Mouse (Mus musculus) T-helper 1 cell (primary cell): Measurements from ENCODE around the gene Stard10.

ENCODE experiments used
- in situ Hi-C: fragments of 300-600 bp; cut with MboI, MseI; formaldehyde crosslinking; loops from one replicate; pipeline ENCODE4 v1.15.1; 2025; ENCODE audit warnings: high pct_unique_total_duplicates

Gene Stard10

GRCm38 (mm10) chr7:101317014-101317413, at the start of gene Stard10:
Gene Stard10, plus strand, starts transcription at chr7:101317086.
- in situ Hi-C loops, result loop anchor here (10.0 kb wide), 1 partner anchor 58 kb away; no protein-coding TSS in a partner anchor

DNA sequence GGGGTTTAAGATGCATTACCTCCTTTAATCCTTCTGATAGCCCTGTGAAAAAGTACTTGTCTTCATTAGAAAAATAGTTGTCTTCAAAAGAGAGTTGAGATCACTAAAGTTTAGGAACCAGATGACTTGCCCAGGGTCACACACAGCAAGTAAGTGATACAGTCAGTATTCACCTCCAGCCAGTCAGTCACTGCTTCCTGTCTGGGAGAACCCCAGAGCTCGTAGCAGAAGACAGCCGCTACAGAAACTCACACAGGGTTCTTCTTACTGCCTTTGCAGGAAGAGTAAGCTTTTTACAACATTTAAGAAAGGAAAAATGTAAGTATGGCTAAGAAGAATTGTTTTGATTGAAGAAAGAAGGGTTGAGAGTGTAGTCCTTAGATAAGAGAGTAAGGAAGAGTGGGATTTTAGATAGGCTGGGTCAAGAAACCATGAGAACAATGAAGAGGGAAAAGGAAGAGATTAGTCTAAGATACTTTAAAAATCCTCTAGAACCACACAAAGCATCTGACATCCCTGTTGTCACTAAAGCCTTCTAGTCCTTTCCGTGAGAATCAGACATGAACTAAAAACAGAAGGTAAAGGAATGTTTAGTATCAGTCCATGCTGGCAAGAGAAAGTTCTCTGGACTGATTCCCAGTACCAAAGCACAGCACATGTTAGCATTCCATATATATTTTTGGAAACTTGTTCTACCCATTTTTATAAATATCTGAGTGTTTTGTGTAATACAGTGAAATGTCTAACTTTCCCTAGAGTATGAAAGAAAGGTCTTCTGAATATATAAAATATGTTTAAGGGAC, 49.2 kb upstream of the Stard10 start:
- in situ Hi-C loops, result no loop called here

GRCm38 (mm10) chr7:101271602-101272001, 45.3 kb upstream of the Stard10 start:
- in situ Hi-C loops, result no loop called here

DNA sequence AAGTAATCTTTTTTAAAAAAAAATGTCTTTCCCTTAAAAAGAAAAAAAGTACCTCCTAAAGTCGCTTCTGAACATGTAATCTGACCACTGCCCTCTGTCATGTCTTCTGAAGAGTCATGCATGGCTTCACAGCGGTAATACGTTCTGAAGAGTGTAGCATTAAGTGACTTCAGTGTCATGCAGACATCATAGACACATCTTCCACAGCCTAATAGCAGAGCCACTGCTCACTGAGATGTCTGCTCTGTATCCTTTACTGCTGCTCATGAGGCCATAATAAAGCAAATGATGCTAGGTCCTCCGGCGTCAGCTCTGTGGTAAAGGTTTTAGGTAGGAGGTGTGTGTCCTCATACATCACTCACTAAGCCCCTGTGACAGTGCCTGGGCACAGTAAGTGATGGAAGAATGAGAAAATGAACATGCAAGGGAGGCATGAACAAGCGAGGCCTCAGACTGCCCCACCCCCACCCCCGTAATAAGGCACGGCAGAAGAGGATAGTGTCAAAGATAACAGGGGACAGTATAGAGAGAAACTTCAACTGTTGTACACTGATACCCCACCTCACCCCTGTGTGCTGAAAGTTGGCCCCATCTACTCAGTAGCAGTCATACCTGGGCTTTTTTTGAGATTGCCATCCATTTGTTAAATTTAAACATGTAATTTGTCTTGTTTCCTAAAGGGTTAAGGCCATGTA, 44.3 kb upstream of the Stard10 start:
- in situ Hi-C loops, result no loop called here

- in situ Hi-C loops, result loop anchor here (25.0 kb wide), 1 partner anchor 220 kb away; no protein-coding TSS in a partner anchor
Observed at GRCm38 (mm10) chr7:101282721-101283120, 34.2 kb upstream of the Stard10 start.

DNA sequence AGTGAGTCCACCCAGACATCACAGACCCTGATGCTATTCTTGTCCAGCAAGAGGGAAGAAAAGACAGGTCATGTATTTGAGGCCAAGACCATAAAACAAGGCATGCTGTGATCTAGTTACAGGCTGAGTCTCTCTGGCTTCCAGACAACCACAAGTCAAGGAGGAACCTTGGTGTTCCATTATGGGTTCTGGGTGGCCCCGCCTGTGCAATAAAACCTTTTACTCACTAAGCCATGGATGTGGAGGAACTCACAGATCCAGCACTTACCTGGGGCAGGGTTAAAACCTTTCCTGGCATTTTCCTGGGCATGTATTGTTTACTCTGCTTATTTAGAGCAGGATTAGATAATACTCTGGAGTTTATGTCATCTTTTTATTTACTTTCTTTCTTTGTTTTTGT, 32.4 kb upstream of the Stard10 start:
- in situ Hi-C loops, result loop anchor here (25.0 kb wide), 1 partner anchor 222 kb away; no protein-coding TSS in a partner anchor

DNA sequence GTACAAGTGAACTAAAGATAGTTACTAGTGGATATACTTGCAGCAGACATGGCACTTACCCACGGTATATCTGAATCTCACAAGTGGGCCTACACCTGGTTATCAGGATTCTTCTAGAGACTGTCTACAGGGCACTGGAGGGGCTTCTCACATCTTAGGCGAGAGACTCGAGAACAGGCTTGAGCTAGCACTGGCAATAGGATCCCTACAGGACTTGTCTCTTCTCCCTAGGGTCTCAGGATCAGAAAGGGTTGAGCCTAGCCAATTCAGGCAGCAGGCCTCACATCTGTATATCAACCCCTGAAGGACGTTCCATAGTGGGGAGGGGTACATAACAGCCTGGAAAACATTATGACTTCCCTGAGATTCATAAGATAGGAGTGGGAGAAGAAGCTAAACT, 30.0 kb upstream of the Stard10 start:
- in situ Hi-C loops, result loop anchor here (25.0 kb wide), 1 partner anchor 225 kb away; no protein-coding TSS in a partner anchor

GRCm38 (mm10) chr7:101287820-101288219, 29.1 kb upstream of the Stard10 start:
- in situ Hi-C loops, result loop anchor here (25.0 kb wide), 1 partner anchor 226 kb away; no protein-coding TSS in a partner anchor

GRCm38 (mm10) chr7:101288436-101288835, 28.4 kb upstream of the Stard10 start:
- in situ Hi-C loops, result loop anchor here (25.0 kb wide), 1 partner anchor 226 kb away; no protein-coding TSS in a partner anchor

GRCm38 (mm10) chr7:101290401-101290800, 26.5 kb upstream of the Stard10 start:
- in situ Hi-C loops, result loop anchor here (25.0 kb wide), 1 partner anchor 228 kb away; no protein-coding TSS in a partner anchor

- in situ Hi-C loops, result loop anchor here (25.0 kb wide), 1 partner anchor 229 kb away; no protein-coding TSS in a partner anchor
Observed at GRCm38 (mm10) chr7:101291211-101291610, 25.7 kb upstream of the Stard10 start.

DNA sequence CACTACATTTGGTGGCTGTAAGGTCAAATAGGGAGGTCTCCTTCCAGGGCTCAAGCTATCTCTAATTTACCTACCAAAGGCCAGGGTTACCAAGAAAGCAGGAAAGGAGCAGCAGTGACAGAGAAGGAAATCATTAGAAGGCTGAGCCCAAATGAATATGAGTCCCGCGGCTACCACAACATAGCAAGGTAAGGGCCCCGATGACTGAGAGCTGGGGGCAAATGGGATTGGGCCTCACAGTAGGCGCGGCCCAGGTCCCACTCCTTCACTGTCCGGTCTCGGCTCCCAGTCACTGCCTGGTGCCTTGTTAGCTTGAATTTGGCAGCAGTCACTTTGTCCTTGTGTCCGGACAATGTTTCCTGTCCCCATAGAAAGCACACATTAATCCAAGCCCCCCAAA, 25.2 kb upstream of the Stard10 start:
- in situ Hi-C loops, result loop anchor here (25.0 kb wide), 1 partner anchor 229 kb away; no protein-coding TSS in a partner anchor

DNA sequence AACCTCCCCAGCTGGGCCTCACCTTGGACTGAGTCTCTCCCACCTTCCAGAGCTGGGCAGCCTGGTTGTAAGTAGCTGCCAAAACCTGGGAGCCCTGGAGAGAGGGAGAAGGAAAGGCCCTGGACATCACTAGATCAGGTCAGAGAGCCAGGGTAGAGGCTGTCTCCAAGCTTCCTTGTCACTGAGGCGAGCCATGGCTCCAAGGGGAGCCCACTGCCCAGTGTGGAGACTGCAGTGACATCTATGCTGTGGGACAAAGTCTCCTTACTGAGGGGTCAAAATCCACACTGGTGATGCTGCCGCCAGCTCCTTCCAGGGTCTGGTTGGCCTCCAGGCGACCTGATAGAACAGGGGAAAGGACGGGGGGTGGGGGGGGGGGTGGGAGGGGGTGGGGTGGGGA, 24.8 kb upstream of the Stard10 start:
- in situ Hi-C loops, result loop anchor here (25.0 kb wide), 1 partner anchor 230 kb away; no protein-coding TSS in a partner anchor

- in situ Hi-C loops, result loop anchor here (25.0 kb wide), 1 partner anchor 230 kb away; no protein-coding TSS in a partner anchor
Observed at GRCm38 (mm10) chr7:101292696-101293095, 24.2 kb upstream of the Stard10 start.

- in situ Hi-C loops, result loop anchor here (25.0 kb wide), 1 partner anchor 231 kb away; no protein-coding TSS in a partner anchor
Observed at GRCm38 (mm10) chr7:101293138-101293537, 23.7 kb upstream of the Stard10 start.

DNA sequence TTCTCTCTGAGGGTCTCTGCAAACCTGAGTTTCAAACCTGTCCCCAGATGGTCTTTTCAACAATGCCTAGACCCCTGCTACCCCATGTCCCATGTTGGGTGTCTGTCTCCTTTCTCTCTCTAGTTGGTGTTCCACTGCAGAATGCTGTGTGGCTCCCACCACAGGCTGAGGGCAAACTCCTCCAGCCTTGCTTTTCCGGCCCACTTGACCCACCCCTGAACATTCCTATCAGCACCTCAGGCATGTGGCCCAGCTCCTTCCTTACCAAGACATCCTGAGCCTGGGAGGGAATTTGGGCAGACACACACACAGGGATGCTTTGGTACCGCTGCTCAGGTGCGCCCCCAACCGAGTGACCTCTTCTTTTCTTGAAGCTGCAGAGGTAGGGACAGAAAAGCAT, 23.3 kb upstream of the Stard10 start:
- in situ Hi-C loops, result loop anchor here (25.0 kb wide), 1 partner anchor 231 kb away; no protein-coding TSS in a partner anchor

GRCm38 (mm10) chr7:101295438-101295837, 21.4 kb upstream of the Stard10 start:
- in situ Hi-C loops, result loop anchor here (25.0 kb wide), 1 partner anchor 233 kb away; no protein-coding TSS in a partner anchor

DNA sequence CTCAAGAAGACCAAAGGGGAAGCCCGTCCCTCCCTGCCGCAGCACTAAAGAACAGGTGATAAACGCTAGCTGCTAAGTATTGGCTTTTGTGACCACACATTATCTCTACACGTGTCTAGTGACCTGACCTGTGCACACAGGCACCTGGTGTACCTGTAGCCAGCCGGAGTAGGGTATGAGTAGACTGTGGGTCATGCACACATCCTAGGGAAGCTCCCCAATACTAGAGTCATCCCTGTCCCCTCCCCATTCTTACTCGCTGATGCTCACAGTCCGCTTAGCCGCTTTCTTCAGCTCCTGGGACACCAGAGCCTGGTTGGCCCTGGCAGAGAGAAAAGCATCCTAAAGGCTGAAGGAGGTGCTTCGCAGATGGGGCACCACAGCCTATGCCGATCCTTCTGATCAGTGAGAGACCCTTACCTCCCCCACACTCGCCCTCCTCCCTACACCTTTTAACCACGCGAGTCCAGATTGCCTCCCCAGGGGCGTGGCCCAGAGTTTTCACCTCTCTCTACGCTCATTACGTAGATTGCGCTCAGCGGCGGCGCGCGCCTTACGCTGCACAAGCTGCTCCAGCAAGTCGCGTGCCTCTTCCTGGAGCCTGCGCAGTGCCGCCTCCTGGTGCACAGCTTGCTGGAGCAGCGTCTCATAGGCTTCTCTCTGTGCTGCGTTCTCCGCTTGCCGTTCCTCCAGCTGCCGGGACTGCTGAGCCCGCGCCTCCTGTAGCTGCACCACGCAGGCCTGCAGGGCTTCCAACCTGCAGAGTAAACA, 20.4 kb upstream of the Stard10 start:
- in situ Hi-C loops, result loop anchor here (25.0 kb wide), 1 partner anchor 234 kb away; no protein-coding TSS in a partner anchor

GRCm38 (mm10) chr7:101297023-101297405, 19.9 kb upstream of the Stard10 start:
- in situ Hi-C loops, result loop anchor here (25.0 kb wide), 1 partner anchor 235 kb away; no protein-coding TSS in a partner anchor

- in situ Hi-C loops, result loop anchor here (25.0 kb wide), 1 partner anchor 236 kb away; no protein-coding TSS in a partner anchor
Observed at GRCm38 (mm10) chr7:101298375-101298774, 18.5 kb upstream of the Stard10 start.
